Mouse (Mus musculus): ENCODE data around the gene Dnajc14. TPM values are rescaled to one million over a fixed set of nuclear protein-coding genes. Genes with fewer than 3 reads are reported as not detected.
A peak's percentile ranks its signal among the peaks of the same experiment; 100 is the strongest.

Dnajc14 gene
- polyA plus RNA-seq, 1 experiment from 2014 or later: 20.4 TPM

- H3K36me3 ChIP-seq: peaks cover 15% of the 10 kb centered on the region; the same call in 1 of the 2 replicates
- DNase-seq (no peak), ATAC-seq (ENCODE audit: low read depth) (no peak)
- H3K9me3 ChIP-seq (replicated peaks): no peaks in the 10 kb centered on the region
- 76% methylated on average over 8 of the region's 8 CpGs for WGBS (ENCODE audit: insufficient replicate concordance)
- H3K4me3 ChIP-seq (replicated peaks): no peak overlapping the region
- H3K9ac ChIP-seq: no peak overlapping the region
- no peak overlapping the region for H3K27ac ChIP-seq
- no peak overlapping the region for H3K4me2 ChIP-seq
- peaks cover 7% of the 10 kb centered on the region for H3K27me3 ChIP-seq
- H3K4me1 ChIP-seq (replicated peaks): peaks cover 10% of the 10 kb centered on the region
These were observed 5.2 kb upstream of the Dnajc14 start for GRCm38 (mm10) chr10:128798676-128799075.

- peaks cover 33% of the 10 kb centered on the region for H3K4me1 ChIP-seq (replicated peaks)
- H3K36me3 ChIP-seq: peaks cover 15% of the 10 kb centered on the region; the same call in 1 of the 2 replicates
- no peak overlapping the region for H3K27ac ChIP-seq
- H3K27me3 ChIP-seq: peaks cover 7% of the 10 kb centered on the region
- no peak overlapping the region for H3K9ac ChIP-seq
- no peak overlapping the region for H3K4me3 ChIP-seq (replicated peaks)
- no peak for DNase-seq
- no peak overlapping the region for H3K4me2 ChIP-seq
- WGBS (ENCODE audit: insufficient replicate concordance): 83% methylated on average over 16 of the region's 16 CpGs
- ATAC-seq (ENCODE audit: low read depth): no peak
- no peaks in the 10 kb centered on the region for H3K9me3 ChIP-seq (replicated peaks)
These were observed 1.8 kb upstream of the Dnajc14 start for GRCm38 (mm10) chr10:128801981-128802495.

- H3K4me1 ChIP-seq (replicated peaks): peaks cover 43% of the 10 kb centered on the region
- peak overlapping the region; percentile 95 for H3K4me2 ChIP-seq
- no peaks in the 10 kb centered on the region for H3K9me3 ChIP-seq (replicated peaks)
- DNase-seq (no peak), ATAC-seq (ENCODE audit: low read depth) (no peak)
- H3K4me3 ChIP-seq (replicated peaks): no peak overlapping the region
- H3K9ac ChIP-seq: no peak overlapping the region
- WGBS (ENCODE audit: insufficient replicate concordance): 62% methylated on average over 4 of the region's 4 CpGs
- H3K27ac ChIP-seq: no peak overlapping the region
- H3K36me3 ChIP-seq: peaks cover 15% of the 10 kb centered on the region; the same call in 1 of the 2 replicates
- H3K27me3 ChIP-seq: peaks cover 7% of the 10 kb centered on the region
These were observed 906 bp upstream of the Dnajc14 start for GRCm38 (mm10) chr10:128802956-128803355.

GRCm38 (mm10) chr10:128803361-128803760, 501 bp upstream of the Dnajc14 start:
- no peak for ATAC-seq (ENCODE audit: low read depth)
- Histone ChIP-seq H3K27me3 (peaks cover 7% of the 10 kb centered on the region), H3K4me1 (replicated peaks) (peaks cover 47% of the 10 kb centered on the region), H3K36me3 (peaks cover 14% of the 10 kb centered on the region; the same call in 1 of the 2 replicates), H3K4me2 (peak overlapping the region; percentile 95), H3K9ac (peak overlapping the region; percentile 87), H3K27ac (peak overlapping the region; percentile 45; the same call in 1 of the 2 replicates), H3K4me3 (replicated peaks) (peak overlapping the region; percentile 82), H3K9me3 (replicated peaks) (no peaks in the 10 kb centered on the region)
- WGBS (ENCODE audit: insufficient replicate concordance): 18% methylated on average over 6 of the region's 6 CpGs
- no peak for DNase-seq

GRCm38 (mm10) chr10:128804271-128805091, 619 bp downstream of the Dnajc14 start, which contains the start of gene Tmem198b:
Gene Tmem198b (minus strand): TSS chr10:128804370.
- Histone ChIP-seq H3K4me3 (replicated peaks) (peak within 1 kb of the TSS; percentile 82), H3K9me3 (replicated peaks) (no peaks in the 10 kb centered on the region), H3K4me2 (peak within 1 kb of the TSS; percentile 95), H3K9ac (peak within 1 kb of the TSS; percentile 87), H3K27me3 (peaks cover 7% of the 10 kb centered on the region), H3K27ac (peak within 1 kb of the TSS; percentile 90), H3K36me3 (peaks cover 21% of the 10 kb centered on the region), H3K4me1 (replicated peaks) (peaks cover 58% of the 10 kb centered on the region)
- DNase-seq (no peak), ATAC-seq (ENCODE audit: low read depth) (peak; percentile 43)
- under 1% methylated on average over 28 of the region's 28 CpGs for WGBS (ENCODE audit: insufficient replicate concordance)

GRCm38 (mm10) chr10:128805092-128806000, 1.5 kb downstream of the Dnajc14 start:
- ATAC-seq (ENCODE audit: low read depth): peak; percentile 96
- Histone ChIP-seq H3K9ac (peak overlapping the region; percentile 87), H3K27ac (peak overlapping the region; percentile 90), H3K4me1 (replicated peaks) (peaks cover 61% of the 10 kb centered on the region), H3K9me3 (replicated peaks) (no peaks in the 10 kb centered on the region), H3K27me3 (peaks cover 7% of the 10 kb centered on the region), H3K4me2 (peak overlapping the region; percentile 95), H3K4me3 (replicated peaks) (peak overlapping the region; percentile 82), H3K36me3 (peaks cover 26% of the 10 kb centered on the region)
- DNase-seq: peak; percentile 94
- under 1% methylated on average over 69 of the region's 70 CpGs for WGBS (ENCODE audit: insufficient replicate concordance)

- Histone ChIP-seq H3K4me2 (peak overlapping the region; percentile 95), H3K9me3 (replicated peaks) (no peaks in the 10 kb centered on the region), H3K4me1 (replicated peaks) (peaks cover 61% of the 10 kb centered on the region), H3K27ac (peak overlapping the region; percentile 90), H3K36me3 (peaks cover 23% of the 10 kb centered on the region), H3K4me3 (replicated peaks) (peak overlapping the region; percentile 82), H3K9ac (peak overlapping the region; percentile 87), H3K27me3 (peaks cover 7% of the 10 kb centered on the region)
- WGBS (ENCODE audit: insufficient replicate concordance): 49% methylated on average over 6 of the region's 6 CpGs
- DNase-seq: no peak
- no peak for ATAC-seq (ENCODE audit: low read depth)
These were observed 2.2 kb downstream of the Dnajc14 start for GRCm38 (mm10) chr10:128806086-128806485.

- no peaks in the 10 kb centered on the region for H3K9me3 ChIP-seq (replicated peaks)
- peaks cover 4% of the 10 kb centered on the region for H3K27me3 ChIP-seq
- peak overlapping the region; percentile 95 for H3K4me2 ChIP-seq
- no peak overlapping the region for H3K27ac ChIP-seq
- H3K4me1 ChIP-seq (replicated peaks): peaks cover 61% of the 10 kb centered on the region
- DNase-seq (no peak), ATAC-seq (ENCODE audit: low read depth) (no peak)
- peak overlapping the region; percentile 82 for H3K4me3 ChIP-seq (replicated peaks)
- H3K36me3 ChIP-seq: peaks cover 21% of the 10 kb centered on the region
- 82% methylated on average over 8 of the region's 8 CpGs for whole genome bisulfite sequencing (ENCODE audit: insufficient replicate concordance)
- H3K9ac ChIP-seq: peak overlapping the region; percentile 87
These were observed 3.2 kb downstream of the Dnajc14 start for GRCm38 (mm10) chr10:128807018-128807417.

GRCm38 (mm10) chr10:128817033-128817432, 13.2 kb downstream of the Dnajc14 start, which contains the start of gene Sarnp:
Gene Sarnp (plus strand): TSS chr10:128817333.
- no peak within 1 kb of the TSS for H3K4me2 ChIP-seq
- no peaks in the 10 kb centered on the region for H3K27me3 ChIP-seq
- WGBS (ENCODE audit: insufficient replicate concordance): 84% methylated on average over 13 of the region's 13 CpGs
- peaks cover 16% of the 10 kb centered on the region for H3K4me1 ChIP-seq (replicated peaks)
- ATAC-seq (ENCODE audit: low read depth) (no peak), DNase-seq (no peak)
- no peak within 1 kb of the TSS for H3K9ac ChIP-seq
- H3K36me3 ChIP-seq: peaks cover 65% of the 10 kb centered on the region
- H3K9me3 ChIP-seq (replicated peaks): no peaks in the 10 kb centered on the region
- no peak within 1 kb of the TSS for H3K27ac ChIP-seq
- H3K4me3 ChIP-seq (replicated peaks): no peak within 1 kb of the TSS

- no peak for ATAC-seq (ENCODE audit: low read depth)
- peak overlapping the region; percentile 89 for H3K4me2 ChIP-seq
These were observed 16.4 kb downstream of the Dnajc14 start for GRCm38 (mm10) chr10:128820217-128820616.

More at GRCm38 (mm10) chr10:128820217-128820616, 16.4 kb downstream of the Dnajc14 start:
- WGBS (ENCODE audit: insufficient replicate concordance): 84% methylated on average over 4 of the region's 4 CpGs
- Histone ChIP-seq H3K27ac (0 out of 2 replicates have a peak overlapping the region, but pooled peaks have one; percentile 30), H3K4me1 (replicated peaks) (peaks cover 33% of the 10 kb centered on the region), H3K9me3 (replicated peaks) (no peaks in the 10 kb centered on the region), H3K27me3 (no peaks in the 10 kb centered on the region), H3K4me3 (replicated peaks) (peak overlapping the region; percentile 87), H3K36me3 (peaks cover 56% of the 10 kb centered on the region), H3K9ac (peak overlapping the region; percentile 78)
- no peak for DNase-seq
